In the genomic region with DNA sequence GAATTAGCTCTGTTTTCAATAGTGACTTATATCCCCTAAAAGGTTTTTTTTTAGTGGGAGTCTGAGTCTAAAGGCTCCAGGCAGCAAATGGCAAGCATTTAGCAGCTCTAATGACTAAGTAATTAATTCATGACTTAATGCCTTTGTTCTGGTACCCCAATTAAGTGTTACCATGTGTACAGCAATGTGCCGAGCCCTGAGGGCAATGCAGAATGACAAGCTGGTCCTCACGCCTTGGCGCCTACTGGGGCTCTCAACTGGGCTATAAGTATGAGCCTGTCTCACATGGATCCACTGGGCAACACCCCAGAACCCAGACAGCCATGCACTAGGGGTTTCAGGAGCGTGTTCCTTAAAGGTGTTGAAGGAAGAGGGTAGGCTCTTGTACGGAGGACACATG, we compare ENCODE assay signal across 14 mouse cellular contexts.
DNase-seq lines count a peak whose midpoint lies in the region; ATAC-seq and TF ChIP-seq lines count a peak whose summit lies in the region.
"Had no signal": no experiment of that assay in that cellular context is flagged by ENCODE, and none has a peak within 500 bp of the region (broad histone marks: within the 10 kb centered on the region; RNA-seq: fewer than 3 reads in every experiment).

No protein-coding gene starts in this region.

- TF ChIP-seq CTCF in hindbrain, postnatal 0 days (IDR thresholded peaks at IDR 0.05; ENCODE audit: low read depth): no peak

- H3K27me3 ChIP-seq in midbrain, embryonic 13.5 days: no peaks in the 10 kb centered on the region
- no peaks in the 10 kb centered on the region for H3K27me3 ChIP-seq in midbrain, embryonic 11.5 days (ENCODE audit: control insufficient read depth, insufficient read depth, low read length)
- H3K27me3 ChIP-seq in forebrain, embryonic 14.5 days (replicated peaks; ENCODE audit: control insufficient read depth, insufficient read depth, low read length): no peaks in the 10 kb centered on the region
- H3K27me3 ChIP-seq in hindbrain, postnatal 0 days (ENCODE audit: insufficient read depth, low read length): no peaks in the 10 kb centered on the region
- no peaks in the 10 kb centered on the region for H3K27me3 ChIP-seq in neural tube, embryonic 15.5 days (replicated peaks)
- H3K27me3 ChIP-seq: liver, embryonic 15.5 days had no signal

- H3K9me3 ChIP-seq in midbrain, embryonic 13.5 days: no peaks in the 10 kb centered on the region
- no peaks in the 10 kb centered on the region for H3K9me3 ChIP-seq in midbrain, embryonic 11.5 days (ENCODE audit: control insufficient read depth, low read length)
- no peaks in the 10 kb centered on the region for H3K9me3 ChIP-seq in forebrain, embryonic 14.5 days (replicated peaks; ENCODE audit: control insufficient read depth, low read length)
- H3K9me3 ChIP-seq in hindbrain, postnatal 0 days (ENCODE audit: low read length): no peaks in the 10 kb centered on the region
- H3K9me3 ChIP-seq in neural tube, embryonic 15.5 days (replicated peaks): no peaks in the 10 kb centered on the region
- H3K9me3 ChIP-seq: liver, embryonic 15.5 days had no signal

- H3K4me3 ChIP-seq in midbrain, embryonic 13.5 days (replicated peaks): no peak overlapping the region
- no peak overlapping the region for H3K4me3 ChIP-seq in midbrain, embryonic 11.5 days (ENCODE audit: low read depth, low read length)
- H3K4me3 ChIP-seq in forebrain, embryonic 14.5 days (ENCODE audit: low read depth, low read length): no peak overlapping the region
- H3K4me3 ChIP-seq in hindbrain, postnatal 0 days (ENCODE audit: low read length): no peak overlapping the region
- no peak overlapping the region for H3K4me3 ChIP-seq in neural tube, embryonic 15.5 days (replicated peaks)
- H3K4me3 ChIP-seq: liver, embryonic 15.5 days had no signal

- H3K36me3 ChIP-seq in midbrain, embryonic 13.5 days: peaks cover 91% of the 10 kb centered on the region
- H3K36me3 ChIP-seq in midbrain, embryonic 11.5 days (ENCODE audit: control insufficient read depth, insufficient read depth, low read length): peaks cover 30% of the 10 kb centered on the region
- peaks cover 59% of the 10 kb centered on the region for H3K36me3 ChIP-seq in forebrain, embryonic 14.5 days (ENCODE audit: control insufficient read depth, insufficient read depth, low read length)
- H3K36me3 ChIP-seq in hindbrain, postnatal 0 days (ENCODE audit: insufficient read depth, low read length): peaks cover 29% of the 10 kb centered on the region
- H3K36me3 ChIP-seq in neural tube, embryonic 15.5 days: peaks cover 35% of the 10 kb centered on the region
- H3K36me3 ChIP-seq: liver, embryonic 15.5 days had no signal

- peaks cover 12% of the 10 kb centered on the region for H3K4me1 ChIP-seq in midbrain, embryonic 13.5 days (replicated peaks)
- no peaks in the 10 kb centered on the region for H3K4me1 ChIP-seq in midbrain, embryonic 11.5 days (ENCODE audit: control insufficient read depth, insufficient read depth, low read length)
- H3K4me1 ChIP-seq in forebrain, embryonic 14.5 days (ENCODE audit: control insufficient read depth, insufficient read depth, low read length): peaks cover 11% of the 10 kb centered on the region
- no peaks in the 10 kb centered on the region for H3K4me1 ChIP-seq in hindbrain, postnatal 0 days (ENCODE audit: insufficient read depth, low read length)
- H3K4me1 ChIP-seq in neural tube, embryonic 15.5 days: peaks cover 11% of the 10 kb centered on the region

- DNase-seq in midbrain, embryonic 11.5 days (ENCODE audit: low spot score, missing footprints): no peak
- DNase-seq in forebrain, embryonic 14.5 days (ENCODE audit: low spot score): peak; percentile 76
- peak; percentile 26 for DNase-seq in hindbrain, postnatal 0 days (ENCODE audit: low spot score)
- DNase-seq in ovary, postnatal 36 days (ENCODE audit: low spot score): no peak
- DNase-seq in urinary bladder, postnatal 36 days (ENCODE audit: low spot score in 2 of 2): no peak
- DNase-seq: adrenal gland, postnatal 10 days; gastrocnemius, postnatal 14 days; layer of hippocampus, adult 9-11 months; lung, postnatal 4 days; spleen, adult 18-20 months had no signal

- 75% methylated on average over 5 of the region's 5 CpGs for WGBS in midbrain, embryonic 13.5 days
- 84% methylated on average over 5 of the region's 5 CpGs for WGBS in midbrain, embryonic 11.5 days
- WGBS in forebrain, embryonic 14.5 days: 37% methylated on average over 5 of the region's 5 CpGs
- 56% methylated on average over 5 of the region's 5 CpGs for WGBS in hindbrain, postnatal 0 days
- 41% methylated on average over 5 of the region's 5 CpGs for WGBS in neural tube, embryonic 15.5 days

- H3K4me2 ChIP-seq in midbrain, embryonic 13.5 days (replicated peaks): no peak overlapping the region
- no peak overlapping the region for H3K4me2 ChIP-seq in midbrain, embryonic 11.5 days
- no peak overlapping the region for H3K4me2 ChIP-seq in forebrain, embryonic 14.5 days (ENCODE audit: low read length)
- no peak overlapping the region for H3K4me2 ChIP-seq in hindbrain, postnatal 0 days (ENCODE audit: low read depth, low read length)
- no peak overlapping the region for H3K4me2 ChIP-seq in neural tube, embryonic 15.5 days
- H3K4me2 ChIP-seq: liver, embryonic 15.5 days had no signal

- ATAC-seq in midbrain, embryonic 13.5 days: peak; percentile 77
- ATAC-seq in midbrain, embryonic 11.5 days (ENCODE audit: low FRiP score): no peak
- ATAC-seq in forebrain, embryonic 14.5 days: peak; percentile 65
- no peak for ATAC-seq in hindbrain, postnatal 0 days
- peak; percentile 15; the same call in 1 of the 2 replicates for ATAC-seq in neural tube, embryonic 15.5 days (ENCODE audit: low FRiP score)
- no peak for ATAC-seq in activated CD4-positive, CD25-positive, alpha-beta regulatory T cell, adult 4 months

- no peak overlapping the region for H3K9ac ChIP-seq in midbrain, embryonic 13.5 days (replicated peaks)
- no peak overlapping the region for H3K9ac ChIP-seq in midbrain, embryonic 11.5 days (ENCODE audit: low read length)
- H3K9ac ChIP-seq in forebrain, embryonic 14.5 days (ENCODE audit: low read length): no peak overlapping the region
- no peak overlapping the region for H3K9ac ChIP-seq in hindbrain, postnatal 0 days (replicated peaks; ENCODE audit: low read length)
- H3K9ac ChIP-seq in neural tube, embryonic 15.5 days (replicated peaks): no peak overlapping the region
- H3K9ac ChIP-seq: liver, embryonic 15.5 days had no signal

- peak overlapping the region; percentile 75 for H3K27ac ChIP-seq in midbrain, embryonic 13.5 days
- no peak overlapping the region for H3K27ac ChIP-seq in midbrain, embryonic 11.5 days (ENCODE audit: low read depth, low read length)
- 0 out of 2 replicates have a peak overlapping the region, but pooled peaks have one; percentile 28 for H3K27ac ChIP-seq in forebrain, embryonic 14.5 days (ENCODE audit: low read depth, low read length)
- H3K27ac ChIP-seq in hindbrain, postnatal 0 days: no peak overlapping the region
- peak overlapping the region; percentile 24; the same call in 1 of the 2 replicates for H3K27ac ChIP-seq in neural tube, embryonic 15.5 days (replicated peaks)
- H3K27ac ChIP-seq: liver, embryonic 15.5 days had no signal

Comparison
In these comparisons a context has a peak if more than half of its experiments do, and no peak if none do; other contexts are left out.
1. ATAC-seq: peak in midbrain, embryonic 13.5 days (single experiment), forebrain, embryonic 14.5 days (single experiment) and neural tube, embryonic 15.5 days (single experiment); none in midbrain, embryonic 11.5 days (single experiment), hindbrain, postnatal 0 days (single experiment) and activated CD4-positive, CD25-positive, alpha-beta regulatory T cell, adult 4 months (single experiment).
2. H3K27ac ChIP-seq: peak in midbrain, embryonic 13.5 days (single experiment), forebrain, embryonic 14.5 days (single experiment) and neural tube, embryonic 15.5 days (single experiment); none in midbrain, embryonic 11.5 days (single experiment) and hindbrain, postnatal 0 days (single experiment).
3. DNase-seq: peak in forebrain, embryonic 14.5 days (single experiment) and hindbrain, postnatal 0 days (single experiment); none in midbrain, embryonic 11.5 days (single experiment), ovary, postnatal 36 days (single experiment) and urinary bladder, postnatal 36 days (0 of 2).